Mouse (Mus musculus) liver, adult 2 months (tissue): Measurements from ENCODE around the gene Kcnv2. TPM values are rescaled to one million over a fixed set of nuclear protein-coding genes. Genes with fewer than 3 reads are reported as not detected.

Experiments used
- DNase-seq: peaks from one replicate; pipeline ENCODE4 v3.0.0-alpha.2; 2011; ENCODE audit warnings: low read depth, low spot score; ENCODE audit errors: extremely low read depth
- H3K27ac ChIP-seq: fragments of 200-500 bp; replicated peaks from 2 replicates; pipeline ENCODE4 v1.5.1; 2012; ENCODE audit warnings: low read depth, mild to moderate bottlenecking, control low read depth, inconsistent platforms, low read length; ENCODE audit not compliant: insufficient read depth
- H3K27me3 ChIP-seq: fragments of 200-500 bp; 2 replicates; pipeline ENCODE4 v1.6.1; 2012; ENCODE audit warnings: mild to moderate bottlenecking, moderate library complexity, low read length, inconsistent platforms; ENCODE audit not compliant: control insufficient read depth, insufficient read depth
- H3K36me3 ChIP-seq: fragments of 200-500 bp; 2 replicates; pipeline ENCODE4 v1.6.1; 2012; ENCODE audit warnings: low read length, inconsistent platforms; ENCODE audit not compliant: control insufficient read depth, insufficient read depth
- H3K4me1 ChIP-seq: fragments of 200-500 bp; 2 replicates; pipeline ENCODE4 v1.6.1; 2011; ENCODE audit warnings: low read length; ENCODE audit not compliant: control insufficient read depth, insufficient read depth
- H3K4me3 ChIP-seq: fragments of 200-500 bp; 2 replicates; pipeline ENCODE4 v1.5.1; 2011; ENCODE audit warnings: low read depth, mild to moderate bottlenecking, control low read depth, low read length, moderate library complexity; ENCODE audit not compliant: insufficient read depth
- H3K79me2 ChIP-seq: fragments of 200-500 bp; 2 replicates; pipeline ENCODE4 v1.6.1; 2012; ENCODE audit warnings: inconsistent platforms, mild to moderate bottlenecking, low read length, moderate library complexity; ENCODE audit not compliant: control insufficient read depth, insufficient read depth
- H3K9ac ChIP-seq: fragments of 200-500 bp; 2 replicates; pipeline ENCODE4 v1.6.1; 2012; ENCODE audit warnings: low read depth, mild to moderate bottlenecking, control low read depth, inconsistent platforms, low read length
- CTCF ChIP-seq: fragments of 200-500 bp; IDR thresholded peaks from 2 replicates; pipeline ENCODE4 v1.5.1; 2011; ENCODE audit warnings: low read depth, low read length, control low read depth
- polyA plus RNA-seq: library from polyadenylated mRNA; depleted of rRNA; stranded (reverse); fragments of >200 nt; gene quantifications from 2 replicates; pipeline ENCODE4 v1.2.3, GENCODE M21; 2012; rRNA removed
- total RNA-seq: library from RNA; depleted of rRNA; stranded (reverse); fragments of >200 nt; gene quantifications from 2 replicates; pipeline ENCODE4 v1.2.3, GENCODE M21; 2014; rRNA removed

Kcnv2 gene
- total and polyA plus RNA-seq, 2 experiments: not detected

GRCm38 (mm10) chr19:27385304-27385703 lies 62.9 kb downstream of the Kcnv2 start:
- H3K4me3 ChIP-seq: no peak overlapping the region
- no peaks in the 10 kb centered on the region for H3K27me3 ChIP-seq
- no peak for DNase-seq
- no peaks in the 10 kb centered on the region for H3K79me2 ChIP-seq
- H3K4me1 ChIP-seq: no peaks in the 10 kb centered on the region
- no peak for TF ChIP-seq CTCF
- no peak overlapping the region for H3K9ac ChIP-seq
- H3K36me3 ChIP-seq: peaks cover 26% of the 10 kb centered on the region
- H3K27ac ChIP-seq: no peak overlapping the region

Other genes starting within 250 kb of the Kcnv2 start
- 5.2 and 7.3 TPM in 2 replicates for gene Vldlr, start 106.1 kb upstream of the Kcnv2 start, total RNA-seq
- 3.8 and 9.1 TPM in 2 replicates for gene Vldlr, start 106.1 kb upstream of the Kcnv2 start, polyA plus RNA-seq
- gene Pum3, start 107.2 kb downstream of the Kcnv2 start, total RNA-seq: 14.3 TPM in 2 replicates
- 12.3 and 13.2 TPM in 2 replicates for gene Pum3, start 107.2 kb downstream of the Kcnv2 start, polyA plus RNA-seq